Mouse (Mus musculus): Measurements from ENCODE around the gene Gm3233. TPM values are rescaled to one million over a fixed set of nuclear protein-coding genes. Genes with fewer than 3 reads are reported as not detected.
"Not testable (repeated sequence)": the region's sequence is repeated elsewhere in the genome, so short reads cannot be mapped to it uniquely, and the experiment has no call there.

Gm3233 gene
- not detected in 2 replicates for polyA plus RNA-seq (2015; fragmentation: Nextera tagmentation; extraction: Ambion mirVana)

DNA sequence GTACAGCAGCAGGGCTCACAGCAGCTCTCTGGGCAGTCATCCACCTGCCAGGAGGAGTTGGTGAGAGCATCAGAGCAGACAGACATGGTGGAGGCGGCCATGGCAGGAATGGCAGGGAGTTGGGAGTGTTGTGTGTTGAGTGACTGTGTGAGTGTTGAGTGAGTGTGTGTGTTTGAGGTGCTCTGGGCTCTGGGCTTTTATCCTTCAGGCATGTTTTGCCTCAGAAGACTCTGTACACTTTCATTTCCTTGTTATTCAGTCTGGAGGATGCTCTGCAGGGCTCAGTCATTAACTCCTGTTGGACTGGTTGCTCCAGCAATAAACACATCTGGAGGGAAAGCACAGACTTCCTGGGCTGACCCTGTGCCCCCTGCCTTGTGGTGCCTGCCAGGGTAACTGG, at the start of gene Gm3233:
TSS of gene Gm3233 (minus strand) at position 101 of the 400 bp plus-strand sequence.
- H3K9me3 ChIP-seq (replicated peaks); ATAC-seq (ENCODE audit: low read depth); H3K27me3 ChIP-seq; H3K9ac ChIP-seq; H3K27ac ChIP-seq; H3K4me3 ChIP-seq (replicated peaks); DNase-seq; H3K36me3 ChIP-seq; H3K4me2 ChIP-seq; H3K4me1 ChIP-seq (replicated peaks): not testable (repeated sequence)
- 50% methylated on average over 1 of the region's 1 CpGs for WGBS (ENCODE audit: insufficient replicate concordance)

GRCm38 (mm10) chr10:77804095-77804494, 44.6 kb upstream of the Gm3233 start:
- no peak for DNase-seq

GRCm38 (mm10) chr10:77798921-77799508, 39.5 kb upstream of the Gm3233 start, which contains the start of gene Gm19668:
Gm19668 (minus strand) TSS chr10:77799133.
- H3K9ac ChIP-seq, result no peak within 1 kb of the TSS
- 41% methylated on average over 8 of the region's 8 CpGs for WGBS (ENCODE audit: insufficient replicate concordance)
- no peak within 1 kb of the TSS for H3K4me2 ChIP-seq
- no peaks in the 10 kb centered on the region for H3K36me3 ChIP-seq
- H3K9me3 ChIP-seq (replicated peaks), result no peaks in the 10 kb centered on the region
- H3K4me1 ChIP-seq (replicated peaks), result no peaks in the 10 kb centered on the region
- H3K4me3 ChIP-seq (replicated peaks), result no peak within 1 kb of the TSS
- ATAC-seq (ENCODE audit: low read depth), result no peak
- no peak within 1 kb of the TSS for H3K27ac ChIP-seq
- H3K27me3 ChIP-seq, result no peaks in the 10 kb centered on the region
- DNase-seq, result no peak

More at GRCm38 (mm10) chr10:77804095-77804494, 44.6 kb upstream of the Gm3233 start:
- H3K4me2 ChIP-seq, result no peak overlapping the region
- WGBS (ENCODE audit: insufficient replicate concordance), result 32% methylated on average over 3 of the region's 3 CpGs
- no peaks in the 10 kb centered on the region for H3K36me3 ChIP-seq
- no peak overlapping the region for H3K4me3 ChIP-seq (replicated peaks)
- H3K27me3 ChIP-seq, result no peaks in the 10 kb centered on the region
- H3K27ac ChIP-seq, result no peak overlapping the region
- H3K4me1 ChIP-seq (replicated peaks), result no peaks in the 10 kb centered on the region
- no peak for ATAC-seq (ENCODE audit: low read depth)
- no peak overlapping the region for H3K9ac ChIP-seq
- no peaks in the 10 kb centered on the region for H3K9me3 ChIP-seq (replicated peaks)

- not testable (repeated sequence) for DNase-seq; ATAC-seq (ENCODE audit: low read depth)
- WGBS (ENCODE audit: insufficient replicate concordance), result 36% methylated on average over 3 of the region's 3 CpGs
Measured at GRCm38 (mm10) chr10:77798164-77798920, 38.9 kb upstream of the Gm3233 start.

GRCm38 (mm10) chr10:77797677-77798076, 38.2 kb upstream of the Gm3233 start:
- Histone ChIP-seq H3K9me3 (replicated peaks) (no peaks in the 10 kb centered on the region), H3K4me1 (replicated peaks) (no peaks in the 10 kb centered on the region), H3K4me3 (replicated peaks) (no peak overlapping the region), H3K4me2 (no peak overlapping the region), H3K27ac (no peak overlapping the region), H3K36me3 (no peaks in the 10 kb centered on the region), H3K27me3 (no peaks in the 10 kb centered on the region), H3K9ac (no peak overlapping the region)
- 29% methylated on average over 3 of the region's 3 CpGs for WGBS (ENCODE audit: insufficient replicate concordance)
- ATAC-seq (ENCODE audit: low read depth), result no peak
- no peak for DNase-seq

More at GRCm38 (mm10) chr10:77798164-77798920, 38.9 kb upstream of the Gm3233 start:
- H3K36me3 ChIP-seq; H3K27ac ChIP-seq; H3K9ac ChIP-seq; H3K27me3 ChIP-seq; H3K4me3 ChIP-seq (replicated peaks); H3K4me1 ChIP-seq (replicated peaks); H3K9me3 ChIP-seq (replicated peaks); H3K4me2 ChIP-seq: not testable (repeated sequence)

DNA sequence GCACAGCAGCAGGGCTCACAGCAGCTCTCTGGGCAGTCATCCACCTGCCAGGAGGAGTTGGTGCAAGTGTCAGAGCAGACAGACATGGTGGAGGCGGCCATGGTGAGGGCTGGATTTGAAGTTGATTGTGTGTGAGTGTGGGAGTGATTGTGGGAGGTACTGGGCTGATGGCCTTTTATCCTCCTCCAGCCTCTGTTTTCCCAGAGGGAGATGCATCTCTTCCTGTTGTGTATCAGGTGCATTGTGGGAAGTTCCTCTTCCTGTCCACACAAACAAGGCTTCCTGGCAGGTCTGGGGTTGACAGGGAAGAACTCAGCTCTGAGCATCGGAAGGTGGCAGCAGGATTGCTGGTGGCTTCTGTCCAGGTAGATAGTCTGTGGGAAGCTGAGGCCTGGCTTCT, 35.5 kb upstream of the Gm3233 start, which contains the start of gene Gm9639:
TSS of gene Gm9639 (minus strand) at position 101 of the 400 bp plus-strand sequence.
- DNase-seq (no peak), ATAC-seq (ENCODE audit: low read depth) (no peak)
- 54% methylated on average over 2 of the region's 2 CpGs for WGBS (ENCODE audit: insufficient replicate concordance)
- Histone ChIP-seq H3K4me1 (replicated peaks) (no peaks in the 10 kb centered on the region), H3K9ac (no peak within 1 kb of the TSS), H3K4me2 (no peak within 1 kb of the TSS), H3K27me3 (no peaks in the 10 kb centered on the region), H3K4me3 (replicated peaks) (no peak within 1 kb of the TSS), H3K27ac (no peak within 1 kb of the TSS), H3K9me3 (replicated peaks) (no peaks in the 10 kb centered on the region), H3K36me3 (no peaks in the 10 kb centered on the region)

GRCm38 (mm10) chr10:77788621-77789020, 29.1 kb upstream of the Gm3233 start:
- Histone ChIP-seq H3K9me3 (replicated peaks) (no peaks in the 10 kb centered on the region), H3K9ac (no peak overlapping the region), H3K36me3 (no peaks in the 10 kb centered on the region), H3K27me3 (no peaks in the 10 kb centered on the region), H3K27ac (no peak overlapping the region), H3K4me3 (replicated peaks) (no peak overlapping the region), H3K4me2 (no peak overlapping the region), H3K4me1 (replicated peaks) (no peaks in the 10 kb centered on the region)
- ATAC-seq (ENCODE audit: low read depth), result no peak
- DNase-seq, result no peak
- 55% methylated on average over 2 of the region's 2 CpGs for WGBS (ENCODE audit: insufficient replicate concordance)

DNA sequence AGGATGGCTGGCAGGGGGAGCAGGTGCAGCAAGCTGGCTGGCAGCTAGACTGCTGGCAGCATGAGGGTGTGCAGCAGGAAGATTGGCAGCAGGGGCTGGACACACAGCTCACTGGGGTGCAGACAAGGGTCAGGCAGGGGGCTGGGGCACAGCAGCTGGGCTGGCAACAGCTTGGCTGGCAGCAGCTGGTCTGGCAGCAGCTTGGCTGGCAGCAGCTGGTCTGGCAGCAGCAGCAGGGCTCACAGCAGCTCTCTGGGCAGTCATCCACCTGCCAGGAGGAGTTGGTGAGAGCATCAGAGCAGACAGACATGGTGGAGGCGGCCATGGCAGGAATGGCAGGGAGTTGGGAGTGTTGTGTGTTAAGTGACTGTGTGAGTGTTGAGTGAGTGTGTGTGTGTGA, 28.4 kb upstream of the Gm3233 start, which contains the start of gene Gm7137:
TSS of gene Gm7137 (minus strand) at position 325 of the 400 bp plus-strand sequence.
- not testable (repeated sequence) for H3K4me2 ChIP-seq; H3K4me3 ChIP-seq (replicated peaks); DNase-seq; H3K9me3 ChIP-seq (replicated peaks); ATAC-seq (ENCODE audit: low read depth); H3K36me3 ChIP-seq; H3K9ac ChIP-seq; H3K4me1 ChIP-seq (replicated peaks); H3K27me3 ChIP-seq; H3K27ac ChIP-seq
- 30% methylated on average over 1 of the region's 1 CpGs for WGBS (ENCODE audit: insufficient replicate concordance)

DNA sequence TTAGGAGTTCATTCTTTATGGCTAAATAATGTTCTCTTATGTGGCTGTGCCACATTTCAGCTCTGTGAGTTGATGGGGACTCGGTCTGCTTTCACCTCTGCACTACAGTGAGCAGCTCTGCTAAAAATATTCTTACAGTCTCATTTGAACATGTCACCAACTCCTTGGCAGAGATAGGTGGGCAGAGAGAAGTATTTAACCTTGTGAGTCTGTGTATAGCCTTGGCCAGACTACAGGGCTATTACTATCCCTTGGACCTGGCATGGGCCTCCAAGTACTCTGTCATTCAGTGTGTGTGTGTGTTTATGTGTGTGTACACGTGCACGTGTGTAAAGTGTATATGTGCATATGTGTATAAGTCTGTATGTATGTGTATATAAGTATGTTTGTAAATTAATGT, 23.9 kb upstream of the Gm3233 start:
- H3K27ac ChIP-seq; H3K4me3 ChIP-seq (replicated peaks); H3K4me2 ChIP-seq; H3K9ac ChIP-seq; H3K27me3 ChIP-seq; H3K4me1 ChIP-seq (replicated peaks); DNase-seq; ATAC-seq (ENCODE audit: low read depth); H3K9me3 ChIP-seq (replicated peaks); H3K36me3 ChIP-seq: not testable (repeated sequence)
- 53% methylated on average over 3 of the region's 3 CpGs for WGBS (ENCODE audit: insufficient replicate concordance)

DNA sequence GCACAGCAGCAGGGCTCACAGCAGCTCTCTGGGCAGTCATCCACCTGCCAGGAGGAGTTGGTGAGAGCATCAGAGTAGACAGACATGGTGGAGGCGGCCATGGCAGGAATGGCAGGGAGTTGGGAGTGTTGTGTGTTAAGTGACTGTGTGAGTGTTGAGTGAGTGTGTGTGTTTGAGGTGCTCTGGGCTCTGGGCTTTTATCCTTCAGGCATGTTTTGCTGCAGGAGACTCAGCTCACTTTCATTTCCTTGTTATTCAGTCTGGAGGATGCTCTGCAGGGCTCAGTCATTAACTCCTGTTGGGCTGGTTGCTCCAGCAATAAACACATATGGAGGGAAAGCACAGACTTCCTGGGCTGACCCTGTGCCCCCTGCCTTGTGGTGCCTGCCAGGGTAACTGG, 23.0 kb upstream of the Gm3233 start, which contains the start of gene Gm3250:
TSS of gene Gm3250 (minus strand) at position 101 of the 400 bp plus-strand sequence.
- H3K4me1 ChIP-seq (replicated peaks); DNase-seq; H3K4me2 ChIP-seq; ATAC-seq (ENCODE audit: low read depth); H3K9ac ChIP-seq; H3K4me3 ChIP-seq (replicated peaks); H3K9me3 ChIP-seq (replicated peaks); H3K36me3 ChIP-seq; H3K27me3 ChIP-seq; H3K27ac ChIP-seq: not testable (repeated sequence)
- WGBS (ENCODE audit: insufficient replicate concordance), result 31% methylated on average over 1 of the region's 1 CpGs

DNA sequence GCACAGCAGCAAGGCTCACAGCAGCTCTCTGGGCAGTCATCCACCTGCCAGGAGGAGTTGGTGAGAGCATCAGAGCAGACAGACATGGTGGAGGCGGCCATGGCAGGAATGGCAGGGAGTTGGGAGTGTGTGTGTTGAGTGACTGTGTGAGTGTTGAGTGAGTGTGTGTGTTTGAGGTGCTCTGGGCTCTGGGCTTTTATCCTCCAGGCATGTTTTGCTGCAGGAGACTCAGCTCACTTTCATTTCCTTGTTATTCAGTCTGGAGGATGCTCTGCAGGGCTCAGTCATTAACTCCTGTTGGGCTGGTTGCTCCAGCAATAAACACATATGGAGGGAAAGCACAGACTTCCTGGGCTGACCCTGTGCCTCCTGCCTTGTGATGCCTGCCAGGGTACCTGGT, 17.4 kb upstream of the Gm3233 start, which contains the start of gene Gm7138:
TSS of gene Gm7138 (minus strand) at position 101 of the 400 bp plus-strand sequence.
- not testable (repeated sequence) for DNase-seq; H3K27ac ChIP-seq; H3K9me3 ChIP-seq (replicated peaks); H3K36me3 ChIP-seq; H3K9ac ChIP-seq; H3K4me2 ChIP-seq; H3K27me3 ChIP-seq; H3K4me1 ChIP-seq (replicated peaks); ATAC-seq (ENCODE audit: low read depth); H3K4me3 ChIP-seq (replicated peaks)
- WGBS (ENCODE audit: insufficient replicate concordance), result 36% methylated on average over 1 of the region's 1 CpGs
